Mouse (Mus musculus): ENCODE results near the gene Set. TPM values are rescaled to one million over a fixed set of nuclear protein-coding genes. Genes with fewer than 3 reads are reported as not detected.

The Set gene
- polyA plus RNA-seq, 1 experiment from 2014 or later, result 754 TPM

DNA sequence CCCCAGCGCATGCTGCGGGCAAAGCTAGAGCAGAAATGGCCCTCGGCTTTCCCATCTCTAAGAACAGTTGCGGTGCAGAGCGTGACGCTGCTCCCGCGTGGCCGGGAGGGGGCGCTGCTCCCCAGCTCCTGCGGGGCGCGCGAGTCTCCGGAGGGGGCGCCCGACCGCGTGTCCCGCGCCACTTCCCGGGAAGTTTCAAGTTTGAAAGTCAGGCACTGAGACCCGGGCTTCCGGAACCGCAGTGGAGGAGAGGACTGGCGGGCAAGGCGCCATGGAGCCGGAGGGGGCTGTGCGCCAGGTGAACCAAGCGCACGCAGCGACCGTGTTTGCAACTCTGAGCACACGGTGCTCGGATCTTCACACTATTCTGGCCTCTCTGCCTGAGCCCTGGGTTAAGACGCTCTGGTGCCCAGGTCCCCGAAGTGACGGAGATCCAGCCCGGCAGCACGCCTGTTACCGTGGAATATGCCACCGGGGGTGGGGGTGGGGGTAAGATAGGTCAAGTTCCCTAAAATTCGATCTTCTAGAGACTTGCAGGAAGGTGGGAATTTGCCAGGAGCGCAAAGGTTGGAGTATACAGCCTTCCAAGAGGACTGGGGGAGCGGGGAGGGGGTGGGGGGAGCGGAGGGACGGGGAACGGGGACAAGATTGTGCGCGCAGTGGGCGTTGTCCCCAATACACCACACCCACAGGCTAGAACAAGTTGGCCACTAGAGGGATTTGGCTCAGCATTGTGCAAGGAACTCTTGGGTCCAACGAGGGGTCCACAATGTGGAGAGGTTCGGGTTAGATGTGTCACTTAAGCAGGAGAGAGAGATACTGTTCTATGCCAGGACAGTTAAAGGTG, 20.5 kb downstream of the Set start, which contains the start of gene Pkn3:
Gene Pkn3 (plus strand): TSS at position 183 of the 847 bp plus-strand sequence.
- Histone ChIP-seq H3K4me3 (ENCODE audit: low read depth, low read length) (peak within 1 kb of the TSS; percentile 53), H3K4me1 (ENCODE audit: control insufficient read depth, insufficient read depth, low read length) (peaks cover 7% of the 10 kb centered on the region; the same call in 1 of the 2 replicates), H3K4me2 (peak within 1 kb of the TSS; percentile 98), H3K27ac (ENCODE audit: low read depth, low read length) (peak within 1 kb of the TSS; percentile 54; the same call in 1 of the 2 replicates), H3K36me3 (ENCODE audit: control insufficient read depth, insufficient read depth, low read length) (no peaks in the 10 kb centered on the region), H3K9ac (ENCODE audit: low read length) (peak within 1 kb of the TSS; percentile 68), H3K27me3 (ENCODE audit: control insufficient read depth, insufficient read depth, low read length) (no peaks in the 10 kb centered on the region), H3K9me3 (ENCODE audit: control insufficient read depth, low read length) (no peaks in the 10 kb centered on the region)
- ATAC-seq (ENCODE audit: low FRiP score), result peak; percentile 81
- DNase-seq (ENCODE audit: low spot score, missing footprints), result peak; percentile 99
- 1% methylated on average over 53 of the region's 53 CpGs for WGBS

DNA sequence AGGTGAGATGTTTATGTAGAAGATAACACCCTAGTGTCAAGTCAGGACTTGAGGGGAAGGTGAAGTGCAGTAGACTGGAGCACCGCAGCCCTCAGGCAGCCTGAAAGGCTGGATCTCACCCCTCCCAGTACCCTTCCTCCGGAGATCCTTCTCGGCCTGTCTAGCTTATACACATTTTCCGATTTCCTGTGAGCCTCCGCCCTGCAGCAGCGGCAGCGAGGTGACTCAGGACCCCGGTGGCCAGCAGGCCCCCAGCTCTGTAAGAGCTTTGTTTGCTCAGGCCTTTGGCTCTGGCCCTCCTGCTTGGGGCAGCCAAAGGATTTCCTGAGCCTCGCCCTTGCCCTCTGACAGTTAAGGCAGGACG, 21.2 kb downstream of the Set start:
- Histone ChIP-seq H3K9me3 (ENCODE audit: control insufficient read depth, low read length) (no peaks in the 10 kb centered on the region), H3K27ac (ENCODE audit: low read depth, low read length) (no peak overlapping the region), H3K27me3 (ENCODE audit: control insufficient read depth, insufficient read depth, low read length) (no peaks in the 10 kb centered on the region), H3K4me1 (ENCODE audit: control insufficient read depth, insufficient read depth, low read length) (peaks cover 7% of the 10 kb centered on the region; the same call in 1 of the 2 replicates), H3K9ac (ENCODE audit: low read length) (peak overlapping the region; percentile 68; the same call in 1 of the 2 replicates), H3K36me3 (ENCODE audit: control insufficient read depth, insufficient read depth, low read length) (no peaks in the 10 kb centered on the region), H3K4me3 (ENCODE audit: low read depth, low read length) (peak overlapping the region; percentile 53), H3K4me2 (peak overlapping the region; percentile 98)
- WGBS, result 31% methylated on average over 10 of the region's 10 CpGs
- ATAC-seq (ENCODE audit: low FRiP score) (no peak), DNase-seq (ENCODE audit: low spot score, missing footprints) (no peak)

DNA sequence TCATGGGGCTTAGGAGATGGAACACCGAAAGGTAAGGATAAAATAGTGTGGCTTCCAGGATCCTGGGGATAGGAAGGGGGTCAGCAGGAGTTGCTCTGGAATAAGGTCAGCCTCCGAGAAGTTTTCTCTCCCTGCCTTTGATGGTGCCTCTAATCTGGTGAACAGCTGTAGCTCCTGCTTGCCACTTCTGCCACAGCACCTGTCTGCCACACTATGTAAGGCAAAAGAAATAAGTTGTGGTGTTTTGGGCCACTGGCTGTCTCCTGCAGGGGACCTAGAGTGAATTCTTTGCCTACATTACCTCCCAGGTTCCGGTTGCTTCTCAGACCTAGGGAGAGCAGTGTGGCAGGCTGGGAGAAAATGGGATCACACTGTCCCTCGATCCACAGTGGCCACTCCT, 21.6 kb downstream of the Set start:
- DNase-seq (ENCODE audit: low spot score, missing footprints) (no peak), ATAC-seq (ENCODE audit: low FRiP score) (no peak)
- WGBS, result 69% methylated on average over 4 of the region's 4 CpGs
- Histone ChIP-seq H3K27ac (ENCODE audit: low read depth, low read length) (no peak overlapping the region), H3K4me1 (ENCODE audit: control insufficient read depth, insufficient read depth, low read length) (peaks cover 7% of the 10 kb centered on the region; the same call in 1 of the 2 replicates), H3K27me3 (ENCODE audit: control insufficient read depth, insufficient read depth, low read length) (no peaks in the 10 kb centered on the region), H3K4me2 (peak overlapping the region; percentile 98; the same call in 1 of the 2 replicates), H3K9ac (ENCODE audit: low read length) (peak overlapping the region; percentile 68), H3K9me3 (ENCODE audit: control insufficient read depth, low read length) (no peaks in the 10 kb centered on the region), H3K36me3 (ENCODE audit: control insufficient read depth, insufficient read depth, low read length) (no peaks in the 10 kb centered on the region), H3K4me3 (ENCODE audit: low read depth, low read length) (no peak overlapping the region)

DNA sequence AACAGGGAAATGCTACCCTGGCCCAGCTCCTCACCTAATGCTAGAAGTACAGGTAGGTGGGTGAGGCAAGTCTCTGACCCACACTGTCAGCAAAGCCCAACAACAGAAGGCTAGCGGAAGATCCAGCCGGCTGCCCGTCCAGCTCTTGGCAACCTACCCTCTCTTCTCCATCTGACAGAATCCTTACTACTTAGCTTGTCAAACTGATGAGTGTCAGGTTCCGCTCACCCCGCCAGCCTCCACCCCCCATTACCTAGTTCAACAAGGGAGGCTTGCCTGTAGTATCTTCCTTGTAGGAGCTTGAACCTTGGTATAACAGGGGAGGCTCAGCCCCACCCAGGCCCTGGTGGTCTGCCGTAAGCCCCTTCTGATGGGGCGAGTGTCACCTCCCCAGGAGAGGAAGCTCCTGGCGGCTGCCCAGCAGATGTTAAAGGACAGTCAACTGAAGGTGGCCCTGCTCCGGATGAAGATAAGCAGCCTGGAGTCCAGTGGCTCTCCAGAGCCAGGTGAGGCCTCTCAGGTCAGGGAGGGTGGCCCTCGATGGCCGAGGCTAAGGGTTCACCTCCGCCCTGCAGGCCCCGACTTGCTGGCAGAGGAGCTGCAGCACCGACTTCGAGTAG, 23.1 kb downstream of the Set start:
- Histone ChIP-seq H3K36me3 (ENCODE audit: control insufficient read depth, insufficient read depth, low read length) (no peaks in the 10 kb centered on the region), H3K27ac (ENCODE audit: low read depth, low read length) (no peak overlapping the region), H3K4me3 (ENCODE audit: low read depth, low read length) (no peak overlapping the region), H3K4me1 (ENCODE audit: control insufficient read depth, insufficient read depth, low read length) (peaks cover 11% of the 10 kb centered on the region), H3K4me2 (no peak overlapping the region), H3K9ac (ENCODE audit: low read length) (no peak overlapping the region), H3K9me3 (ENCODE audit: control insufficient read depth, low read length) (no peaks in the 10 kb centered on the region), H3K27me3 (ENCODE audit: control insufficient read depth, insufficient read depth, low read length) (no peaks in the 10 kb centered on the region)
- ATAC-seq (ENCODE audit: low FRiP score) (no peak), DNase-seq (ENCODE audit: low spot score, missing footprints) (no peak)
- WGBS, result 93% methylated on average over 15 of the region's 15 CpGs

DNA sequence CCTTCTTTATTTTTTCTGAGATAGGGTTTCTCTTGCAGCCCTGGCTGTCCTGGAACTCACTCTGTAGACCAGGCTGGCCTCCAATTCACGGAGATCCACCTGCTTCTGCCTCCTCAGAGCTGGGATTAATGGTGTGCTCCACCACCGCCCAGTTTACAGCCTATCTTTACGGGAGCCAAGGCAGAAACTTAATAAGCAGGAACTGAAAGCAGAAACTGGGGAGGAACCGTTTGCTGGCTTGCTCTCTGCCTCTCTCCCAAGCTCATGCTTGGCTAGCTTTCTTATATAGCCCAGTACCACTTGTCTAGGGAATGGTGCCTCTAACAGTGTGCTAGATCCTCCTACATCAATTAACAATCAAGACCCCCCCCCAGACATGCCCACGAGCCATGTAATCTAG, 26.9 kb downstream of the Set start:
- 62% methylated on average over 5 of the region's 5 CpGs for WGBS
- H3K27me3 ChIP-seq (ENCODE audit: control insufficient read depth, insufficient read depth, low read length), result no peaks in the 10 kb centered on the region
- H3K36me3 ChIP-seq (ENCODE audit: control insufficient read depth, insufficient read depth, low read length), result no peaks in the 10 kb centered on the region
- ATAC-seq (ENCODE audit: low FRiP score) (no peak), DNase-seq (ENCODE audit: low spot score, missing footprints) (no peak)
- peaks cover 4% of the 10 kb centered on the region for H3K4me1 ChIP-seq (ENCODE audit: control insufficient read depth, insufficient read depth, low read length)
- no peak overlapping the region for H3K4me3 ChIP-seq (ENCODE audit: low read depth, low read length)
- no peak overlapping the region for H3K27ac ChIP-seq (ENCODE audit: low read depth, low read length)
- H3K9ac ChIP-seq (ENCODE audit: low read length), result no peak overlapping the region
- no peaks in the 10 kb centered on the region for H3K9me3 ChIP-seq (ENCODE audit: control insufficient read depth, low read length)
- H3K4me2 ChIP-seq, result no peak overlapping the region

DNA sequence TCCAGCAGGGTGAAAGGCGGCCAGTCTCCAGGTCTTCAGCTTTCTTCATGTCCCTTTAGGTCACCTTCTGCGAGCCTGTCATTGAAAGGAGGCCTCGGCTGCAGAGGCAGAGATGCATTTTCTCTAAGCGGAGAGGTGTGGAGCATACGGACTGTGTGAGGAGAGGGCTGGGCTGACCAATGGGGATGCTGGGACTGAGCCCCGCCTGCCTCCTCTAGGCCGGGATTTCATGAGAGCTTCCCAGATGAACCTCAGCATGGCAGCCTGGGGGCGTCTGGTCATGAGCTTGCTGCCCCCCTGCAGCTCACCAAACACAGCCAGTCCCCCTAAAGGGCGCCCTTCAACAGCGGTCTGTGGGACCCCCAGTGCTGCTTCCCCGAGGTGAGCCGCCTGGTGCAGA, 27.5 kb downstream of the Set start:
- ATAC-seq (ENCODE audit: low FRiP score), result peak; percentile 70
- Histone ChIP-seq H3K4me3 (ENCODE audit: low read depth, low read length) (peak overlapping the region; percentile 14; the same call in 1 of the 2 replicates), H3K27ac (ENCODE audit: low read depth, low read length) (no peak overlapping the region)

DNA sequence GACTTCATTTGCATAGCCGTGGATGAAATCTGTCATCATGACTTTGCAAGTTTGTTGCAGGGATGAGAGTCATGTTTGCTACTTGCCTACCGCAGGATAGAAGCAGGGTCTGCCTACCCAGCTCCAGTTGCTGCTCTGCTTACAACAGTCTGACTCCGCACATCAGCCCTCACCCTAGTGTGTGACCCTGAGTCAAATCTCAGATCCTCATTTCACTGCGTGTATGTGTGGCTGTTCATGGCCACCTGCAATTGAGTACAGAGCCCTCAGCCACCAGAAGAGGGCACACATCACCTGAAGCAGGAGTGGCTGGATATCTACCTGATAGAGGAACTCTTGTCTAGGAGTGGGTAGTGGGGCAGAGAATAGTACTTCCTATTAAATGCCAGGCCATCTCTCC, 30.1 kb downstream of the Set start:
- H3K9ac ChIP-seq (ENCODE audit: low read length), result no peak overlapping the region
- H3K27ac ChIP-seq (ENCODE audit: low read depth, low read length), result no peak overlapping the region
- no peaks in the 10 kb centered on the region for H3K27me3 ChIP-seq (ENCODE audit: control insufficient read depth, insufficient read depth, low read length)
- 94% methylated on average over 4 of the region's 4 CpGs for WGBS
- H3K9me3 ChIP-seq (ENCODE audit: control insufficient read depth, low read length), result no peaks in the 10 kb centered on the region
- DNase-seq (ENCODE audit: low spot score, missing footprints) (no peak), ATAC-seq (ENCODE audit: low FRiP score) (no peak)
- no peaks in the 10 kb centered on the region for H3K36me3 ChIP-seq (ENCODE audit: control insufficient read depth, insufficient read depth, low read length)
- no peak overlapping the region for H3K4me2 ChIP-seq
- H3K4me1 ChIP-seq (ENCODE audit: control insufficient read depth, insufficient read depth, low read length), result peaks cover 4% of the 10 kb centered on the region
- H3K4me3 ChIP-seq (ENCODE audit: low read depth, low read length), result no peak overlapping the region

More for the DNA sequence above, 27.5 kb downstream of the Set start:
- Histone ChIP-seq H3K36me3 (ENCODE audit: control insufficient read depth, insufficient read depth, low read length) (no peaks in the 10 kb centered on the region), H3K4me1 (ENCODE audit: control insufficient read depth, insufficient read depth, low read length) (peaks cover 4% of the 10 kb centered on the region), H3K9ac (ENCODE audit: low read length) (peak overlapping the region; percentile 27; the same call in 1 of the 2 replicates), H3K9me3 (ENCODE audit: control insufficient read depth, low read length) (no peaks in the 10 kb centered on the region), H3K27me3 (ENCODE audit: control insufficient read depth, insufficient read depth, low read length) (no peaks in the 10 kb centered on the region), H3K4me2 (peak overlapping the region; percentile 32)
- 10% methylated on average over 12 of the region's 12 CpGs for WGBS
- DNase-seq (ENCODE audit: low spot score, missing footprints), result peak; percentile 89

DNA sequence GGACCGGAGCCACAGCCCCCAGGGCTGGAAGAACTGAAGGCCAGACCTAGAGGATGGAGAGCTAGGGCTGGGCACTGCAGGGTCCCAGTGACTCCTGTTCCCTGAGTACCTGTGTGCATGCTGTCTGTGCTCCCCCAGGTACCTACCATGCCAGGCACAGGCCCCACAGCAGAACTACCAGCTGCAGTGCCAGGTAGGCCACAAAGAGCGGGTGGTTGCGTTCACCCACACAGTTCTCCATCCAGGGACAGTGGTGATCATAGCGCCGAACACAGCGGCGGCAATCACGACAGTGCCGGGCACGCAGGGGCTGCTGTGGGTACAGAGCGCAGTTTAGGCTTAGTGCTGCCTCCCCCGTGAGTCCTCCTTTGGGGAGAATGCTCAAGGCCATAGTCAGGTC, 34.3 kb downstream of the Set start:
- peaks cover 9% of the 10 kb centered on the region for H3K4me1 ChIP-seq (ENCODE audit: control insufficient read depth, insufficient read depth, low read length)
- H3K9ac ChIP-seq (ENCODE audit: low read length), result no peak overlapping the region
- no peak overlapping the region for H3K4me3 ChIP-seq (ENCODE audit: low read depth, low read length)
- DNase-seq (ENCODE audit: low spot score, missing footprints), result no peak
- H3K4me2 ChIP-seq, result no peak overlapping the region
- ATAC-seq (ENCODE audit: low FRiP score), result no peak
- H3K27ac ChIP-seq (ENCODE audit: low read depth, low read length), result no peak overlapping the region
- 95% methylated on average over 12 of the region's 12 CpGs for WGBS
- H3K36me3 ChIP-seq (ENCODE audit: control insufficient read depth, insufficient read depth, low read length), result no peaks in the 10 kb centered on the region
- H3K27me3 ChIP-seq (ENCODE audit: control insufficient read depth, insufficient read depth, low read length), result no peaks in the 10 kb centered on the region
- H3K9me3 ChIP-seq (ENCODE audit: control insufficient read depth, low read length), result no peaks in the 10 kb centered on the region
